Mouse (Mus musculus) hindbrain, embryonic 14.5 days (tissue): Measurements from ENCODE around the gene Zfyve9. TPM values are rescaled to one million over a fixed set of nuclear protein-coding genes. Genes with fewer than 3 reads are reported as not detected.

ENCODE experiments used
- ATAC-seq: fragments of 200-750 bp; cut with Nextera tagmentation; 2 replicates; pipeline ENCODE4 v1.8.0; 2017; ENCODE audit warnings: moderate number of reproducible peaks, mild to moderate bottlenecking, moderate TSS enrichment, moderate library complexity; ENCODE audit not compliant: low FRiP score
- DNase-seq: peaks from one replicate; pipeline ENCODE4 v3.0.0-alpha.2; 2015; ENCODE audit warnings: low spot score
- H3K27ac ChIP-seq: fragments of 300-500 bp; sonication (generic); 2 replicates; pipeline ENCODE4 v1.5.1; 2014; ENCODE audit warnings: mild to moderate bottlenecking, moderate library complexity
- H3K27me3 ChIP-seq: fragments of 300-500 bp; sonication (generic); 2 replicates; pipeline ENCODE4 v1.6.1; 2014; ENCODE audit warnings: mild to moderate bottlenecking, low read length, mixed read lengths; ENCODE audit not compliant: control insufficient read depth, insufficient read depth
- H3K36me3 ChIP-seq: fragments of 300-500 bp; sonication (generic); replicated peaks from 2 replicates; pipeline ENCODE4 v1.6.1; 2014; ENCODE audit not compliant: control insufficient read depth, insufficient read depth
- H3K4me1 ChIP-seq: fragments of 300-500 bp; sonication (generic); replicated peaks from 2 replicates; pipeline ENCODE4 v1.6.1; 2014; ENCODE audit warnings: antibody characterized with exemption, low read length, mixed read lengths; ENCODE audit not compliant: control insufficient read depth, insufficient read depth
- H3K4me2 ChIP-seq: fragments of 300-500 bp; sonication (generic); replicated peaks from 2 replicates; pipeline ENCODE4 v1.6.1; 2014; ENCODE audit warnings: mild to moderate bottlenecking, moderate library complexity
- H3K4me3 ChIP-seq: fragments of 300-500 bp; sonication (generic); replicated peaks from 2 replicates; pipeline ENCODE4 v1.5.1; 2014; ENCODE audit warnings: mild to moderate bottlenecking, low read length
- H3K9ac ChIP-seq: fragments of 300-500 bp; sonication (generic); 2 replicates; pipeline ENCODE4 v1.6.1; 2014
- H3K9me3 ChIP-seq: fragments of 300-500 bp; sonication (generic); 2 replicates; pipeline ENCODE4 v1.6.1; 2016; ENCODE audit warnings: low read length; ENCODE audit not compliant: control insufficient read depth
- WGBS: fragments of 180-500 bp; shearing (Covaris S2); extraction: QIAGEN DNeasy Blood & Tissue Kit; methylation state at CpG from one replicate; pipeline ENCODE4 v1.1.7; 2014; 5-methylcytosine and 5-hydroxymethylcytosine counted together
- polyA plus RNA-seq: library from polyadenylated mRNA; unstranded; fragments of >200 nt; fragmentation: Nextera tagmentation; extraction: Ambion mirVana; gene quantifications from 2 replicates; pipeline ENCODE4 v1.2.1, GENCODE M21; 2014

Gene Zfyve9
- polyA plus RNA-seq: 7.3 and 8.2 TPM in 2 replicates

GRCm38 (mm10) chr4:108780057-108780863 is at the start of gene Zfyve9:
TSS of gene Zfyve9 (minus strand) at chr4:108780798.
- Histone ChIP-seq H3K27ac (peak within 1 kb of the TSS; percentile 97), H3K9ac (peak within 1 kb of the TSS; percentile 99), H3K4me2 (peak within 1 kb of the TSS; percentile 70), H3K27me3 (no peaks in the 10 kb centered on the region), H3K36me3 (no peaks in the 10 kb centered on the region), H3K9me3 (no peaks in the 10 kb centered on the region), H3K4me3 (peak within 1 kb of the TSS; percentile 98), H3K4me1 (peaks cover 14% of the 10 kb centered on the region; the same call in 1 of the 2 replicates)
- DNase-seq (peak; percentile 82), ATAC-seq (peak; percentile 94)
- WGBS: under 1% methylated on average over 81 of the region's 111 CpGs

DNA sequence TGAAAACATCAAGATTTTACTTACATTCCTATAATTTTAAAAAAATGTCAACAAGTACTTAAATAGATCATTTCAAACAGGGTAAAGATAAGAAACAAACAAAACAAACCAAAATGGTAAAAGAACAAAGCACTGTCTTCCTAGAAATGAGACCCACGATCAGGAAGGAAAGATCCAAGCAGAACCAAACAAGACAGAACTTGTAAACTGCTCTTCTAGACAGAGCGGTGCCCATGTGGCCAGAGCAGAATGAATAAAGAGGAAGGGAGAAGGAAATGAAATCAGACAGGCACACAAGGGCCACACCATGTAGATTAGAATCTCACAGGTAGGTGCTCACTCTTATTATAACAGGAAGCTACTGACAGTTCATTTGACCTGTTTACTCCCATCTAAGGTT is 46.0 kb upstream of the Zfyve9 start:
- no peaks in the 10 kb centered on the region for H3K27me3 ChIP-seq
- H3K27ac ChIP-seq: no peak overlapping the region
- H3K4me3 ChIP-seq: no peak overlapping the region
- H3K36me3 ChIP-seq: peaks cover 82% of the 10 kb centered on the region
- DNase-seq (no peak), ATAC-seq (no peak)
- no peaks in the 10 kb centered on the region for H3K9me3 ChIP-seq
- H3K9ac ChIP-seq: no peak overlapping the region
- H3K4me1 ChIP-seq: peaks cover 10% of the 10 kb centered on the region
- 93% methylated on average over 2 of the region's 2 CpGs for WGBS
- no peak overlapping the region for H3K4me2 ChIP-seq

- H3K4me1 ChIP-seq: peaks cover 4% of the 10 kb centered on the region; the same call in 1 of the 2 replicates
- DNase-seq: no peak
- peaks cover 87% of the 10 kb centered on the region for H3K36me3 ChIP-seq
Measured at GRCm38 (mm10) chr4:108826096-108826495, 45.5 kb upstream of the Zfyve9 start.

DNA sequence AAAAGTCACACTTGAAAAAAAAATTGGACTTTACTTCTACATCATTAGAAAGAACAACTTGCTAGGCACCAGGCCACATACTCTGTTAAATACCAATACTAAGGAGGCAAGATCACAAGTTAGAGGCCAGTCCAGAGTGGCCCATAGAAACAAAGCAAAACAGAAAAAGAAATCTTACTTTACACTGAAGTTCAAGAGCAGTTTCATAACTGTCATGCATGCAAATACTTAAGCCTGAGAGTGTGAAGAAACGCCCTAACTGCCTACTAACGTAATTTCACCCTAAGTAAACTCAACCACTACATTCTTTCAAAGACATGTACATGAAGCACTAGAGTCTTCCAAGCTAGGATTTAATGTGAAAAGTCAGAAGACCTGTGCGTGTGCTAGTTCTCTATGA is 45.1 kb upstream of the Zfyve9 start:
- peaks cover under 1% of the 10 kb centered on the region; the same call in 1 of the 2 replicates for H3K4me1 ChIP-seq
- 96% methylated on average over 3 of the region's 3 CpGs for WGBS
- H3K27ac ChIP-seq: no peak overlapping the region
- ATAC-seq: no peak
- H3K9ac ChIP-seq: no peak overlapping the region
- DNase-seq: no peak
- H3K4me3 ChIP-seq: no peak overlapping the region
- no peaks in the 10 kb centered on the region for H3K9me3 ChIP-seq
- peaks cover 91% of the 10 kb centered on the region for H3K36me3 ChIP-seq
- H3K4me2 ChIP-seq: no peak overlapping the region
- H3K27me3 ChIP-seq: no peaks in the 10 kb centered on the region

More at GRCm38 (mm10) chr4:108826096-108826495, 45.5 kb upstream of the Zfyve9 start:
- Histone ChIP-seq H3K4me3 (no peak overlapping the region), H3K27me3 (no peaks in the 10 kb centered on the region), H3K4me2 (no peak overlapping the region), H3K9me3 (no peaks in the 10 kb centered on the region), H3K9ac (no peak overlapping the region), H3K27ac (no peak overlapping the region)
- ATAC-seq: no peak
- 96% methylated on average over 1 of the region's 1 CpGs for WGBS

- no peak for DNase-seq
- Histone ChIP-seq H3K9me3 (no peaks in the 10 kb centered on the region), H3K9ac (no peak overlapping the region), H3K36me3 (peaks cover 7% of the 10 kb centered on the region), H3K4me2 (no peak overlapping the region), H3K4me1 (no peaks in the 10 kb centered on the region), H3K27me3 (no peaks in the 10 kb centered on the region), H3K27ac (no peak overlapping the region), H3K4me3 (no peak overlapping the region)
- ATAC-seq: no peak
- 65% methylated on average over 6 of the region's 6 CpGs for WGBS
Measured at GRCm38 (mm10) chr4:108811550-108811949, 31.0 kb upstream of the Zfyve9 start.

DNA sequence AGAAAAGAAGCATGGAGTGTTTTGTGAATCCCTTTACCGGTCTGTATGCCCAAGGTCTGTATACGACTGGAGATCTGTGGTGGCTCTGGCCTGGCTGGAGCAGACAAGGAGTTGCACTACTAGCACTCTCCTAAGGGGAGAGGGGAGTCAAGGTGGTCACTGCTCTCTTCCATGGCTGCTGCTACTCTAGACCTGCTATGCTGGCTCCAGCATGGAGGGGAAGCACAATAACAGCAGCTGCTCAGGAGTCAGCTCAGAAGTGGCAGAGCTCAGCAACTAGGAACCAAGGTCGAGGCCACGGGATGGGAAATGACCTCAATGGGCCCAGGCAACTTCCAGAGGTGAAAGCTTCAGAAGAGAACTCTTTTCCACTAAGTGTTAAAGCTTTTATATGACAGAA is 30.5 kb upstream of the Zfyve9 start:
- Histone ChIP-seq H3K36me3 (peaks cover 7% of the 10 kb centered on the region), H3K4me2 (no peak overlapping the region), H3K27ac (no peak overlapping the region), H3K9ac (no peak overlapping the region), H3K4me1 (no peaks in the 10 kb centered on the region), H3K27me3 (no peaks in the 10 kb centered on the region), H3K9me3 (no peaks in the 10 kb centered on the region), H3K4me3 (no peak overlapping the region)
- ATAC-seq: no peak
- DNase-seq: no peak
- WGBS: 74% methylated on average over 4 of the region's 4 CpGs

DNA sequence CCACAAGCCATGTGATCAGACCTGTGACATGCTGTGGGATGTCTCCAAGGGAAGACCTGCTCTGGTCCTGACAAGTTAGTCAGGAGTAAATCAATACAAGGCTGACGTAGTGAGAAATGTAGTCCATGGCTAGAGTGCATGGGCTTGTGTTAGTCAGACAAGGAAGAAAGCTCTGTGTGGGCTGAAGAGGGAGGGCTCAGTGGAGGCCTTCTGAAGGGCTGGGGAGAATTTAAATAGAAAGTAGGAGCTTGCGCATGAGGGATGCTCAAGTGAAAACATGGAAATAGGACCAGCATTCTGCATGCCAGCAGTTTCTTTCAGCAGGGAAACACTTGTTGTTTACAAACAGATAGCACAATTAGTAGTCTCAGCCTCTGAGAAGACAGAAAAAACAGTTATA is 22.9 kb upstream of the Zfyve9 start:
- H3K27me3 ChIP-seq: no peaks in the 10 kb centered on the region
- no peak for ATAC-seq
- H3K9me3 ChIP-seq: no peaks in the 10 kb centered on the region
- no peak overlapping the region for H3K27ac ChIP-seq
- H3K9ac ChIP-seq: no peak overlapping the region
- no peaks in the 10 kb centered on the region for H3K4me1 ChIP-seq
- H3K4me3 ChIP-seq: no peak overlapping the region
- no peaks in the 10 kb centered on the region for H3K36me3 ChIP-seq
- no peak for DNase-seq
- WGBS: 85% methylated on average over 2 of the region's 2 CpGs
- H3K4me2 ChIP-seq: no peak overlapping the region

- Histone ChIP-seq H3K27me3 (no peaks in the 10 kb centered on the region), H3K9me3 (no peaks in the 10 kb centered on the region), H3K4me1 (no peaks in the 10 kb centered on the region), H3K4me3 (no peak overlapping the region), H3K9ac (no peak overlapping the region), H3K27ac (no peak overlapping the region), H3K36me3 (no peaks in the 10 kb centered on the region), H3K4me2 (no peak overlapping the region)
- peak; percentile 24; the same call in 1 of the 2 replicates for ATAC-seq
- DNase-seq: peak; percentile 79
- WGBS: 58% methylated on average over 2 of the region's 2 CpGs
Measured at GRCm38 (mm10) chr4:108798083-108798830, 17.7 kb upstream of the Zfyve9 start.

DNA sequence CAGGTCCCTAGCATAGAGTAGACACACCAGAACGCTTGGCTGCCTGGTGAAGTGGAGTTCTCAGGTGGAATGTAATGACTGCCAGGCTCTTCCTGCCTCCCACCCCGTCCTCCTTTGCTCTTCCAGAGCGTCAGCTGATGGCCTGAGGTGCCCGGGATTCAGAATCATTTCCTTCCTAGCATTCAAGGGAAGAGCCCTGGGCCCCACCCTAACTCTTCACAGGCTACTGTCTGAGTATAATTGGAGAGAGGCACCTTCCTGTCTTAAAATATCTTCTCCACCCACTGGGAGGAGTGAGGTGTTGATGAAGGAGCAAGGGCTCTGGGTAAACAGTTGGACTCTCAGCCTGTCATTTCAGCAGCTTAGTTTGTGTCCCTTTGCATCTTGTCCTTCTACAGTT is 16.1 kb upstream of the Zfyve9 start:
- no peak overlapping the region for H3K4me3 ChIP-seq
- WGBS: 55% methylated on average over 4 of the region's 4 CpGs
- H3K4me2 ChIP-seq: no peak overlapping the region
- ATAC-seq (no peak), DNase-seq (no peak)
- H3K27me3 ChIP-seq: no peaks in the 10 kb centered on the region
- no peaks in the 10 kb centered on the region for H3K36me3 ChIP-seq
- H3K27ac ChIP-seq: no peak overlapping the region
- H3K9me3 ChIP-seq: no peaks in the 10 kb centered on the region
- H3K9ac ChIP-seq: no peak overlapping the region
- no peaks in the 10 kb centered on the region for H3K4me1 ChIP-seq
